Comparison of ENCODE assay signal across 8 mouse cellular contexts in genomic region chr7:19307739-19308453, GRCm38 (mm10). TPM values are rescaled to one million over a fixed set of nuclear protein-coding genes. Genes with fewer than 3 reads are reported as not detected.
DNase-seq lines count a peak whose midpoint lies in the region; ATAC-seq and TF ChIP-seq lines count a peak whose summit lies in the region.

No protein-coding gene starts in this region.

- H3K9ac ChIP-seq in hindbrain, embryonic 16.5 days (ENCODE audit: low read depth, low read length): peak overlapping the region; percentile 65

- H3K4me2 ChIP-seq in hindbrain, embryonic 16.5 days (ENCODE audit: low read length): peak overlapping the region; percentile 99

- no peaks in the 10 kb centered on the region for H3K9me3 ChIP-seq in hindbrain, embryonic 16.5 days (ENCODE audit: control insufficient read depth, low read length)

- H3K4me3 ChIP-seq in hindbrain, embryonic 16.5 days (ENCODE audit: low read length): peak overlapping the region; percentile 52
- H3K4me3 ChIP-seq in left cerebral cortex, adult 2 months: peak overlapping the region; percentile 87

- intact Hi-C loops in left cerebral cortex, adult 2 months (cut with DNase I): no loop called here

- H3K36me3 ChIP-seq in hindbrain, embryonic 16.5 days (ENCODE audit: control insufficient read depth, insufficient read depth, low read length): no peaks in the 10 kb centered on the region

- ATAC-seq in hindbrain, embryonic 16.5 days: peak; percentile 56

- DNase-seq in ovary, postnatal 36 days (ENCODE audit: low spot score): peak; percentile 64
- no peak for DNase-seq in ovary, postnatal 14 days (ENCODE audit: low spot score)
- peak; percentile 91 to 93 for DNase-seq in cerebellum, postnatal 10 days
- DNase-seq in gastrocnemius, adult 18-20 months (ENCODE audit: low spot score): peak; percentile 84
- DNase-seq in left cerebral cortex, adult 2 months (ENCODE audit: extremely low spot score in 1 of 2, low spot score in 2 of 2): peak; percentile 69 to 70
- peak; percentile 92 for DNase-seq in lung, postnatal 36 days
- DNase-seq in right cerebral cortex, postnatal 25 days: peak; percentile 72

- peak overlapping the region; percentile 72 for H3K27ac ChIP-seq in hindbrain, embryonic 16.5 days (ENCODE audit: low read depth, low read length)
- peak overlapping the region; percentile 97 for H3K27ac ChIP-seq in left cerebral cortex, adult 2 months

- H3K27me3 ChIP-seq in hindbrain, embryonic 16.5 days (replicated peaks; ENCODE audit: control insufficient read depth, insufficient read depth, low read length): peaks cover 42% of the 10 kb centered on the region

- 1% methylated on average over 17 of the region's 18 CpGs for WGBS in hindbrain, embryonic 16.5 days

- H3K4me1 ChIP-seq in hindbrain, embryonic 16.5 days (ENCODE audit: control insufficient read depth, insufficient read depth, low read depth, low read length): peaks cover 41% of the 10 kb centered on the region

- no peak for TF ChIP-seq CTCF in left cerebral cortex, adult 2 months (IDR thresholded peaks at IDR 0.05)

RNA-seq across cellular contexts. Expression of gene Fosb, which starts 2.0 kb away (rescaled TPM):
- total RNA-seq in gastrocnemius, adult 18-20 months (2021): 1 to 10 TPM in 1 of 2 experiments, under 1 TPM in 1; 0.57 to 2.5 TPM
- 0.06 and 0.10 TPM in 2 replicates for polyA plus RNA-seq in hindbrain, embryonic 16.5 days (2015; fragmentation: Nextera tagmentation; extraction: Ambion mirVana)
- total RNA-seq in left cerebral cortex, adult 2 months (2021): 10 to 100 TPM; 27.0 to 59.5 TPM

RNA-seq across cellular contexts. Expression of gene Rtn2, which starts 25.5 kb away (rescaled TPM):
- 1,000 to 10,000 TPM; 1,025 to 1,102 TPM for total RNA-seq in gastrocnemius, adult 18-20 months (2021)
- 124 and 126 TPM in 2 replicates for polyA plus RNA-seq in hindbrain, embryonic 16.5 days (2015; fragmentation: Nextera tagmentation; extraction: Ambion mirVana)
- 100 to 1,000 TPM; 110 to 122 TPM for total RNA-seq in left cerebral cortex, adult 2 months (2021)

RNA-seq across cellular contexts. Expression of gene Ppm1n, which starts 28.0 kb away (rescaled TPM):
- under 1 TPM; 0.30 to 0.36 TPM for total RNA-seq in gastrocnemius, adult 18-20 months (2021)
- 0.79 and 1.5 TPM in 2 replicates for polyA plus RNA-seq in hindbrain, embryonic 16.5 days (2015; fragmentation: Nextera tagmentation; extraction: Ambion mirVana)
- not detected for total RNA-seq in left cerebral cortex, adult 2 months (2021)

RNA-seq across cellular contexts. Expression of gene Vasp, which starts 36.3 kb away (rescaled TPM):
- total RNA-seq in gastrocnemius, adult 18-20 months (2021): 10 to 100 TPM; 11.6 to 22.2 TPM
- 39.9 and 42.9 TPM in 2 replicates for polyA plus RNA-seq in hindbrain, embryonic 16.5 days (2015; fragmentation: Nextera tagmentation; extraction: Ambion mirVana)
- total RNA-seq in left cerebral cortex, adult 2 months (2021): 10 to 100 TPM; 13.2 to 14.6 TPM

RNA-seq across cellular contexts. Expression of gene Ercc1, which starts 36.7 kb away (rescaled TPM):
- total RNA-seq in gastrocnemius, adult 18-20 months (2021): 10 to 100 TPM; 30.0 to 30.8 TPM
- polyA plus RNA-seq in hindbrain, embryonic 16.5 days (2015; fragmentation: Nextera tagmentation; extraction: Ambion mirVana): 80.6 and 87.2 TPM in 2 replicates
- total RNA-seq in left cerebral cortex, adult 2 months (2021): 10 to 100 TPM; 48.9 to 51.8 TPM

Comparison
In these comparisons a context has a peak if more than half of its experiments do, and no peak if none do; other contexts are left out.
1. RNA of gene Fosb, which starts 2.0 kb away (total RNA-seq): 27.0 to 59.5 TPM in left cerebral cortex, adult 2 months; 0.57 to 2.5 TPM in gastrocnemius, adult 18-20 months; every median in the first group is over 4 times any median in the second.
2. RNA of gene Rtn2, which starts 25.5 kb away (total RNA-seq): 1,025 to 1,102 TPM in gastrocnemius, adult 18-20 months; 110 to 122 TPM in left cerebral cortex, adult 2 months; every median in the first group is over 4 times any median in the second.